ENCODE assay signal across 9 mouse cellular contexts in the genomic region with DNA sequence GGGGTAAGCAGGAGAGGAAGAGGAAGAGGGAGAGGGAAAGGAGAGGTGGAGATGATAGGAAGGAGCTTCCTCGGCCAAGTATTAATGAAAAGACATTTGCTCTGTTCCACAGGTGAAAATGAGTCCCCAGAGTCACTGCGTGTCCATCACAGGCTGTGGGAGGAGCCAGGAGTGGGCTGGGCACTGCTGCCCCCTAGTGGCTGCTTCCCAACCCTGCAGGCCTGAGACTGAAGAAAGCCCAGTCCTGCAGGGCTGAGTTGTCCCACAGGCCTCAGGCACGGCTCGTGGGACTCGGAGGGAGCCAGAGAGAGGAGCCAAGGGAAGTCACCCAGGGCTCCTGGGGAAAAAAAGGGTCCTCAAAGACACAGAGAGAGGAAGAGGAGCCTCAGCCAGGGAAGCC. TPM values are rescaled to one million over a fixed set of nuclear protein-coding genes. Genes with fewer than 3 reads are reported as not detected.
DNase-seq lines count a peak whose midpoint lies in the region; ATAC-seq lines count a peak whose summit lies in the region.
"Had no signal": no experiment of that assay in that cellular context is flagged by ENCODE, and none has a peak within 500 bp of the region (broad histone marks: within the 10 kb centered on the region; RNA-seq: fewer than 3 reads in every experiment).

No protein-coding gene starts in this region.

- no peak for ATAC-seq in hindbrain, embryonic 11.5 days (ENCODE audit: low FRiP score)
- no peak for ATAC-seq in hindbrain, embryonic 13.5 days (ENCODE audit: low FRiP score)
- ATAC-seq in granulocyte monocyte progenitor cell, adult 5-6 weeks (replicated peaks; ENCODE audit: poor library complexity, severe bottlenecking) = peak; percentile 77
- peak; percentile 82 for ATAC-seq in megakaryocyte progenitor cell, adult 5-6 weeks (replicated peaks; ENCODE audit: poor library complexity)

- H3K4me1 ChIP-seq in hindbrain, embryonic 11.5 days (replicated peaks; ENCODE audit: control insufficient read depth, insufficient read depth, low read length) = no peaks in the 10 kb centered on the region
- H3K4me1 ChIP-seq in hindbrain, embryonic 13.5 days (replicated peaks) = no peaks in the 10 kb centered on the region; the same call in 1 of the 2 replicates
- H3K4me1 ChIP-seq: limb, embryonic 12.5 days had no signal

- H3K4me3 ChIP-seq in hindbrain, embryonic 11.5 days (ENCODE audit: low read depth, low read length) = no peak overlapping the region
- H3K4me3 ChIP-seq in hindbrain, embryonic 13.5 days = no peak overlapping the region
- H3K4me3 ChIP-seq: limb, embryonic 12.5 days had no signal

- WGBS in hindbrain, embryonic 11.5 days = 31% methylated on average over 5 of the region's 5 CpGs
- WGBS in hindbrain, embryonic 13.5 days = 28% methylated on average over 5 of the region's 5 CpGs

- H3K9me3 ChIP-seq in hindbrain, embryonic 11.5 days (ENCODE audit: control insufficient read depth, low read length) = no peaks in the 10 kb centered on the region
- no peaks in the 10 kb centered on the region for H3K9me3 ChIP-seq in hindbrain, embryonic 13.5 days
- H3K9me3 ChIP-seq: limb, embryonic 12.5 days had no signal

- H3K9ac ChIP-seq in hindbrain, embryonic 11.5 days (ENCODE audit: low read depth, low read length) = no peak overlapping the region
- no peak overlapping the region for H3K9ac ChIP-seq in hindbrain, embryonic 13.5 days
- H3K9ac ChIP-seq: limb, embryonic 12.5 days had no signal

- no peaks in the 10 kb centered on the region for H3K27me3 ChIP-seq in hindbrain, embryonic 11.5 days (ENCODE audit: control insufficient read depth, insufficient read depth, low read length)
- H3K27me3 ChIP-seq in hindbrain, embryonic 13.5 days = no peaks in the 10 kb centered on the region
- H3K27me3 ChIP-seq in splenic B cell, adult 2 months (ENCODE audit: control insufficient read depth, insufficient read depth, low read length, poor library complexity, severe bottlenecking) = no peaks in the 10 kb centered on the region
- H3K27me3 ChIP-seq: limb, embryonic 12.5 days had no signal

- no peak overlapping the region for H3K4me2 ChIP-seq in hindbrain, embryonic 11.5 days (replicated peaks; ENCODE audit: low read depth, low read length)
- H3K4me2 ChIP-seq in hindbrain, embryonic 13.5 days = no peak overlapping the region
- H3K4me2 ChIP-seq: limb, embryonic 12.5 days had no signal

- H3K36me3 ChIP-seq in hindbrain, embryonic 11.5 days (ENCODE audit: control insufficient read depth, insufficient read depth, low read length) = no peaks in the 10 kb centered on the region
- no peaks in the 10 kb centered on the region for H3K36me3 ChIP-seq in hindbrain, embryonic 13.5 days
- no peaks in the 10 kb centered on the region for H3K36me3 ChIP-seq in splenic B cell, adult 2 months (ENCODE audit: control insufficient read depth, insufficient read depth, low read length, poor library complexity, severe bottlenecking)
- H3K36me3 ChIP-seq: limb, embryonic 12.5 days had no signal

- peak; percentile 84 for DNase-seq in hindbrain, embryonic 11.5 days (ENCODE audit: low spot score)
- DNase-seq in ES-CJ7 (ENCODE audit: low read depth, low spot score) = peak; percentile 71
- peak; percentile 43 for DNase-seq in cerebellum, adult 8-10 months
- DNase-seq in layer of hippocampus, postnatal 14 days (ENCODE audit: low spot score in 2 of 2) = peak; percentile 57 to 81
- peak; percentile 78 for DNase-seq in splenic B cell, adult 2 months (ENCODE audit: low read depth, low spot score)

- no peak overlapping the region; the same call in 1 of the 2 replicates for H3K27ac ChIP-seq in hindbrain, embryonic 11.5 days (ENCODE audit: low read depth, low read length)
- no peak overlapping the region for H3K27ac ChIP-seq in hindbrain, embryonic 13.5 days
- H3K27ac ChIP-seq: limb, embryonic 12.5 days had no signal

RNA-seq across cellular contexts. Expression of gene 2900026A02Rik, which starts 47.7 kb away (rescaled TPM):
- polyA plus RNA-seq in hindbrain, embryonic 11.5 days (2014; fragmentation: Nextera tagmentation; extraction: Ambion mirVana) = 1.2 and 1.5 TPM in 2 replicates
- polyA plus RNA-seq in hindbrain, embryonic 13.5 days (2015; fragmentation: Nextera tagmentation; extraction: Ambion mirVana) = 2.4 and 2.7 TPM in 2 replicates
- 3.0 and 4.1 TPM in 2 replicates for total RNA-seq in granulocyte monocyte progenitor cell, adult 5-6 weeks (2014; fragmentation: Nextera tagmentation)
- 0.47 and 0.88 TPM in 2 replicates for total RNA-seq in granulocyte monocyte progenitor cell, adult 5-6 weeks (2017)
- total RNA-seq in layer of hippocampus, postnatal 14 days (2021) = 10 to 100 TPM; 69.6 to 70.6 TPM
- 1.6 and 2.7 TPM in 2 replicates for total RNA-seq in megakaryocyte progenitor cell, adult 5-6 weeks (2015)
- 1.3 and 2.0 TPM in 2 replicates for total RNA-seq in megakaryocyte progenitor cell, adult 5-6 weeks (2017)

RNA-seq across cellular contexts. Expression of gene Tmem211, which starts 53.4 kb away (rescaled TPM):
- polyA plus RNA-seq in hindbrain, embryonic 11.5 days (2014; fragmentation: Nextera tagmentation; extraction: Ambion mirVana) = 0.08 TPM in 1 of 2 replicates, not detected in the other
- not detected in 2 replicates for polyA plus RNA-seq in hindbrain, embryonic 13.5 days (2015; fragmentation: Nextera tagmentation; extraction: Ambion mirVana)
- not detected in 2 replicates for total RNA-seq in granulocyte monocyte progenitor cell, adult 5-6 weeks (2014; fragmentation: Nextera tagmentation)
- not detected in 2 replicates for total RNA-seq in granulocyte monocyte progenitor cell, adult 5-6 weeks (2017)
- not detected for total RNA-seq in layer of hippocampus, postnatal 14 days (2021)
- total RNA-seq in megakaryocyte progenitor cell, adult 5-6 weeks (2015) = not detected in 2 replicates
- not detected in 2 replicates for total RNA-seq in megakaryocyte progenitor cell, adult 5-6 weeks (2017)
- polyA plus RNA-seq: limb, embryonic 12.5 days had no signal

Comparison
In these comparisons a context has a peak if more than half of its experiments do, and no peak if none do; other contexts are left out.
1. ATAC-seq: peak in granulocyte monocyte progenitor cell, adult 5-6 weeks (single experiment) and megakaryocyte progenitor cell, adult 5-6 weeks (single experiment); none in hindbrain, embryonic 11.5 days (single experiment) and hindbrain, embryonic 13.5 days (single experiment).
2. RNA of gene 2900026A02Rik, which starts 47.7 kb away (total RNA-seq): 69.6 to 70.6 TPM in layer of hippocampus, postnatal 14 days; 0.47 to 4.1 TPM in granulocyte monocyte progenitor cell, adult 5-6 weeks and 1.3 to 2.7 TPM in megakaryocyte progenitor cell, adult 5-6 weeks; every median in the first group is over 10 times any median in the second.
3. Peak in every context shown above with its lines, with median percentiles within 50 percentile points of each other: DNase-seq.